Mouse (Mus musculus): Measurements from ENCODE around the gene 2810459M11Rik. TPM values are rescaled to one million over a fixed set of nuclear protein-coding genes. Genes with fewer than 3 reads are reported as not detected.

Gene 2810459M11Rik
- total RNA-seq, 2 experiments from 2014 or later: 10.2 to 14.4 TPM

GRCm38 (mm10) chr1:86048744-86049143 is 3.1 kb downstream of the 2810459M11Rik start:
- DNase-seq (ENCODE audit: extremely low spot score in 1 of 2, low spot score in 1 of 2): no peak

- peak; percentile 51 to 68 for DNase-seq (ENCODE audit: extremely low spot score in 1 of 2, low spot score in 1 of 2)
Observed at GRCm38 (mm10) chr1:86053198-86053921, 7.7 kb downstream of the 2810459M11Rik start.

- DNase-seq (ENCODE audit: extremely low spot score in 1 of 2, low spot score in 1 of 2): no peak
Observed at GRCm38 (mm10) chr1:86054943-86055342, 9.3 kb downstream of the 2810459M11Rik start.

- no peak for DNase-seq (ENCODE audit: extremely low spot score in 1 of 2, low spot score in 1 of 2)
Observed at GRCm38 (mm10) chr1:86056284-86056683, 10.6 kb downstream of the 2810459M11Rik start.

GRCm38 (mm10) chr1:86058856-86059769 is 13.4 kb downstream of the 2810459M11Rik start:
- DNase-seq (ENCODE audit: extremely low spot score in 1 of 2, low spot score in 1 of 2): peak; percentile 95 to 97

GRCm38 (mm10) chr1:86062523-86062922 is 16.9 kb downstream of the 2810459M11Rik start:
- no peak for DNase-seq (ENCODE audit: extremely low spot score in 1 of 2, low spot score in 1 of 2)

- peak; percentile 89 to 93 for DNase-seq (ENCODE audit: extremely low spot score in 1 of 2, low spot score in 1 of 2)
Observed at GRCm38 (mm10) chr1:86064271-86064991, 18.8 kb downstream of the 2810459M11Rik start, which contains the start of gene Psmd1. Gene Psmd1 (plus strand): TSS chr1:86064387.

GRCm38 (mm10) chr1:86076565-86076964 is 30.9 kb downstream of the 2810459M11Rik start:
- DNase-seq (ENCODE audit: extremely low spot score in 1 of 2, low spot score in 1 of 2): no peak

- no peak for DNase-seq (ENCODE audit: extremely low spot score in 1 of 2, low spot score in 1 of 2)
Observed at GRCm38 (mm10) chr1:86094413-86094812, 48.8 kb downstream of the 2810459M11Rik start.

GRCm38 (mm10) chr1:86105054-86105453 is 59.4 kb downstream of the 2810459M11Rik start:
- DNase-seq (ENCODE audit: extremely low spot score in 1 of 2, low spot score in 1 of 2): no peak

Other genes starting within 250 kb of the 2810459M11Rik start
- 100 to 1,000 TPM; 728 to 849 TPM for gene Itm2c, start 151.6 kb upstream of the 2810459M11Rik start, total RNA-seq (2021)
- 1 to 10 TPM; 3.5 to 4.0 TPM for gene 4933407L21Rik, start 117.4 kb upstream of the 2810459M11Rik start, total RNA-seq (2021)
- under 1 TPM in 1 of 2 experiments, not detected in 1; 0.12 TPM for gene Gpr55, start 84.9 kb upstream of the 2810459M11Rik start, total RNA-seq (2021)
- 1 to 10 TPM; 1.0 to 1.2 TPM for gene Spata3, start 29.0 kb upstream of the 2810459M11Rik start, total RNA-seq (2021)
- gene Psmd1, start 18.5 kb downstream of the 2810459M11Rik start, total RNA-seq (2021): 100 to 1,000 TPM in 1 of 2 experiments, 10 to 100 TPM in 1; 97.9 to 109 TPM
- not detected for gene Htr2b, start 66.1 kb downstream of the 2810459M11Rik start, total RNA-seq (2021)
- 1 to 10 TPM; 2.1 to 4.1 TPM for gene Gm21972, start 87.8 kb downstream of the 2810459M11Rik start, total RNA-seq (2021)
- 10 to 100 TPM; 36.6 to 39.5 TPM for gene Armc9, start 108.9 kb downstream of the 2810459M11Rik start, total RNA-seq (2021)

All from layer of hippocampus, postnatal 25 days (tissue).